Mouse (Mus musculus) heart, embryonic 12.5 days (tissue): ENCODE measurements around the gene Klrb1b. TPM values are rescaled to one million over a fixed set of nuclear protein-coding genes. Genes with fewer than 3 reads are reported as not detected.

Experiments used
- ATAC-seq: fragments of 200-750 bp; cut with Nextera tagmentation; 2 replicates; pipeline ENCODE4 v1.8.0; 2017; ENCODE audit warnings: moderate TSS enrichment, moderate library complexity; ENCODE audit not compliant: insufficient number of reproducible peaks, low FRiP score
- H3K27ac ChIP-seq: fragments of 300-500 bp; sonication (generic); 2 replicates; pipeline ENCODE4 v1.5.1; 2016; ENCODE audit warnings: mild to moderate bottlenecking, moderate library complexity; ENCODE audit not compliant: poor library complexity, severe bottlenecking
- H3K27me3 ChIP-seq: fragments of 300-500 bp; sonication (generic); replicated peaks from 2 replicates; pipeline ENCODE4 v1.6.1; 2016; ENCODE audit warnings: mild to moderate bottlenecking, moderate library complexity
- H3K36me3 ChIP-seq: fragments of 300-500 bp; sonication (generic); 2 replicates; pipeline ENCODE4 v1.6.1; 2016; ENCODE audit warnings: mild to moderate bottlenecking, moderate library complexity
- H3K4me1 ChIP-seq: fragments of 300-500 bp; sonication (generic); replicated peaks from 2 replicates; pipeline ENCODE4 v1.6.1; 2016; ENCODE audit warnings: mild to moderate bottlenecking
- H3K4me2 ChIP-seq: fragments of 300-500 bp; sonication (generic); 2 replicates; pipeline ENCODE4 v1.6.1; 2016; ENCODE audit warnings: mild to moderate bottlenecking, moderate library complexity
- H3K4me3 ChIP-seq: fragments of 300-500 bp; sonication (generic); 2 replicates; pipeline ENCODE4 v1.5.1; 2016; ENCODE audit warnings: mild to moderate bottlenecking
- H3K9ac ChIP-seq: fragments of 300-500 bp; sonication (generic); 2 replicates; pipeline ENCODE4 v1.6.1; 2016; ENCODE audit warnings: mild to moderate bottlenecking, moderate library complexity
- H3K9me3 ChIP-seq: fragments of 300-500 bp; sonication (generic); replicated peaks from 2 replicates; pipeline ENCODE4 v1.6.1; 2016; ENCODE audit warnings: mild to moderate bottlenecking, moderate library complexity
- WGBS: fragments of 180-500 bp; shearing (Covaris S2); methylation state at CpG from one replicate; pipeline ENCODE4 v1.1.7; 2016; 5-methylcytosine and 5-hydroxymethylcytosine counted together
- polyA plus RNA-seq: library from polyadenylated mRNA; unstranded; fragments of >200 nt; fragmentation: Nextera tagmentation; extraction: Ambion mirVana; gene quantifications from 2 replicates; pipeline ENCODE4 v1.2.1, GENCODE M21; 2016

Gene Klrb1b
- polyA plus RNA-seq, 1 experiment from 2014 or later = not detected

GRCm38 (mm10) chr6:128849902-128850301 lies 23.8 kb upstream of the Klrb1b start:
- Histone ChIP-seq H3K9ac (no peak overlapping the region), H3K4me3 (no peak overlapping the region), H3K27ac (no peak overlapping the region), H3K4me2 (no peak overlapping the region), H3K27me3 (no peaks in the 10 kb centered on the region), H3K9me3 (no peaks in the 10 kb centered on the region), H3K4me1 (peaks cover 9% of the 10 kb centered on the region), H3K36me3 (no peaks in the 10 kb centered on the region)
- whole genome bisulfite sequencing = 55% methylated on average over 2 of the region's 2 CpGs
- ATAC-seq = no peak

- Histone ChIP-seq H3K36me3 (no peaks in the 10 kb centered on the region), H3K4me3 (no peak overlapping the region), H3K27ac (no peak overlapping the region), H3K9me3 (no peaks in the 10 kb centered on the region), H3K4me1 (peaks cover 17% of the 10 kb centered on the region), H3K27me3 (no peaks in the 10 kb centered on the region), H3K9ac (no peak overlapping the region), H3K4me2 (no peak overlapping the region)
- ATAC-seq = no peak
- WGBS = 84% methylated on average over 4 of the region's 4 CpGs
Measured at GRCm38 (mm10) chr6:128847401-128847800, 21.3 kb upstream of the Klrb1b start.

- Histone ChIP-seq H3K36me3 (no peaks in the 10 kb centered on the region), H3K27ac (no peak overlapping the region), H3K4me3 (no peak overlapping the region), H3K4me2 (no peak overlapping the region), H3K4me1 (peaks cover 27% of the 10 kb centered on the region), H3K9me3 (no peaks in the 10 kb centered on the region), H3K27me3 (no peaks in the 10 kb centered on the region), H3K9ac (no peak overlapping the region)
- 60% methylated on average over 8 of the region's 9 CpGs for WGBS
- ATAC-seq = no peak
Measured at GRCm38 (mm10) chr6:128845998-128846542, 19.9 kb upstream of the Klrb1b start.

GRCm38 (mm10) chr6:128845319-128845979 lies 19.3 kb upstream of the Klrb1b start:
- peaks cover 22% of the 10 kb centered on the region for H3K4me1 ChIP-seq
- H3K27ac ChIP-seq = peak overlapping the region; percentile 47; the same call in 1 of the 2 replicates
- H3K9ac ChIP-seq = no peak overlapping the region
- H3K4me3 ChIP-seq = peak overlapping the region; percentile 2; the same call in 1 of the 2 replicates
- WGBS = 31% methylated on average over 7 of the region's 7 CpGs
- no peaks in the 10 kb centered on the region for H3K9me3 ChIP-seq
- H3K36me3 ChIP-seq = no peaks in the 10 kb centered on the region
- peak overlapping the region; percentile 44 for H3K4me2 ChIP-seq
- no peaks in the 10 kb centered on the region for H3K27me3 ChIP-seq
- ATAC-seq = peak; percentile 19; the same call in 1 of the 2 replicates

GRCm38 (mm10) chr6:128844586-128845080 lies 18.5 kb upstream of the Klrb1b start:
- peaks cover 23% of the 10 kb centered on the region for H3K4me1 ChIP-seq
- no peaks in the 10 kb centered on the region for H3K36me3 ChIP-seq
- H3K27me3 ChIP-seq = no peaks in the 10 kb centered on the region
- H3K27ac ChIP-seq = no peak overlapping the region
- H3K4me2 ChIP-seq = no peak overlapping the region
- 81% methylated on average over 5 of the region's 5 CpGs for WGBS
- H3K9me3 ChIP-seq = no peaks in the 10 kb centered on the region
- no peak overlapping the region for H3K9ac ChIP-seq
- H3K4me3 ChIP-seq = no peak overlapping the region
- no peak for ATAC-seq

- WGBS = 26% methylated on average over 8 of the region's 8 CpGs
- peaks cover 24% of the 10 kb centered on the region for H3K4me1 ChIP-seq
- peak overlapping the region; percentile 97 for H3K4me3 ChIP-seq
- H3K9me3 ChIP-seq = no peaks in the 10 kb centered on the region
- no peak overlapping the region for H3K9ac ChIP-seq
- H3K36me3 ChIP-seq = no peaks in the 10 kb centered on the region
- ATAC-seq = no peak
- no peaks in the 10 kb centered on the region for H3K27me3 ChIP-seq
- no peak overlapping the region for H3K27ac ChIP-seq
- peak overlapping the region; percentile 85 for H3K4me2 ChIP-seq
Measured at GRCm38 (mm10) chr6:128844131-128844530, 18.0 kb upstream of the Klrb1b start.

GRCm38 (mm10) chr6:128843479-128843992 lies 17.4 kb upstream of the Klrb1b start:
- Histone ChIP-seq H3K27me3 (no peaks in the 10 kb centered on the region), H3K4me3 (peak overlapping the region; percentile 97), H3K27ac (peak overlapping the region; percentile 89), H3K9me3 (no peaks in the 10 kb centered on the region), H3K36me3 (no peaks in the 10 kb centered on the region), H3K9ac (peak overlapping the region; percentile 82), H3K4me1 (peaks cover 24% of the 10 kb centered on the region), H3K4me2 (peak overlapping the region; percentile 85)
- ATAC-seq = peak; percentile 34
- under 1% methylated on average over 22 of the region's 22 CpGs for WGBS

GRCm38 (mm10) chr6:128842945-128843478 lies 16.9 kb upstream of the Klrb1b start:
- peak; percentile 83 for ATAC-seq
- Histone ChIP-seq H3K4me2 (peak overlapping the region; percentile 85), H3K27me3 (no peaks in the 10 kb centered on the region), H3K4me3 (peak overlapping the region; percentile 97), H3K4me1 (peaks cover 24% of the 10 kb centered on the region), H3K9me3 (no peaks in the 10 kb centered on the region), H3K9ac (peak overlapping the region; percentile 93), H3K36me3 (no peaks in the 10 kb centered on the region), H3K27ac (peak overlapping the region; percentile 89)
- WGBS = under 1% methylated on average over 44 of the region's 44 CpGs

GRCm38 (mm10) chr6:128842356-128842944 lies 16.3 kb upstream of the Klrb1b start:
- Histone ChIP-seq H3K4me2 (peak overlapping the region; percentile 85), H3K4me3 (peak overlapping the region; percentile 97), H3K9ac (peak overlapping the region; percentile 93), H3K27ac (peak overlapping the region; percentile 85), H3K9me3 (no peaks in the 10 kb centered on the region), H3K27me3 (no peaks in the 10 kb centered on the region), H3K36me3 (no peaks in the 10 kb centered on the region), H3K4me1 (peaks cover 24% of the 10 kb centered on the region)
- ATAC-seq = no peak
- 1% methylated on average over 20 of the region's 20 CpGs for WGBS

- 34% methylated on average over 4 of the region's 4 CpGs for WGBS
- Histone ChIP-seq H3K36me3 (no peaks in the 10 kb centered on the region), H3K4me3 (peak overlapping the region; percentile 97), H3K27me3 (no peaks in the 10 kb centered on the region), H3K9me3 (no peaks in the 10 kb centered on the region), H3K4me1 (peaks cover 24% of the 10 kb centered on the region), H3K27ac (no peak overlapping the region), H3K4me2 (peak overlapping the region; percentile 85), H3K9ac (no peak overlapping the region)
- no peak for ATAC-seq
Measured at GRCm38 (mm10) chr6:128841327-128842089, 15.4 kb upstream of the Klrb1b start.
